Mouse (Mus musculus) cerebellum, adult 2 months (tissue): ENCODE measurements at regions not wholly inside any gene's neighbourhood (a gene's known extent, or its start where the extent isn't known, plus 50 kb on each side); places are given as distances from the start of the nearest gene placed in this dataset.
"Not testable (repeated sequence)": the region's sequence is repeated elsewhere in the genome, so short reads cannot be mapped to it uniquely, and the experiment has no call there.

Experiments used
- DNase-seq, 2 experiments: peaks; one replicate each; pipeline ENCODE4 v3.0.0; 2021
- H3K27ac ChIP-seq: fragments of 200-500 bp; 2 replicates; pipeline ENCODE4 v1.5.1; 2012; ENCODE audit warnings: low read length, control low read depth, inconsistent platforms; ENCODE audit not compliant: insufficient read depth
- H3K27me3 ChIP-seq: fragments of 200-500 bp; 2 replicates; pipeline ENCODE4 v1.6.1; 2012; ENCODE audit warnings: inconsistent platforms, mild to moderate bottlenecking, low read length, moderate library complexity; ENCODE audit not compliant: control insufficient read depth, insufficient read depth
- H3K4me1 ChIP-seq: fragments of 200-500 bp; 2 replicates; pipeline ENCODE4 v1.6.1; 2011; ENCODE audit warnings: low read length; ENCODE audit not compliant: control insufficient read depth, insufficient read depth
- H3K4me3 ChIP-seq: fragments of 200-500 bp; replicated peaks from 2 replicates; pipeline ENCODE3; 2011; ENCODE audit warnings: mild to moderate bottlenecking, low read depth, low read length, control low read depth; ENCODE audit not compliant: insufficient read depth
- CTCF ChIP-seq: fragments of 200-500 bp; IDR thresholded peaks from 2 replicates; pipeline ENCODE4 v1.5.1; 2011; ENCODE audit warnings: low read depth, mild to moderate bottlenecking, control low read depth, low read length, moderate library complexity, borderline replicate concordance; ENCODE audit not compliant: insufficient read depth
- POLR2A ChIP-seq: fragments of 200-500 bp; IDR thresholded peaks from 2 replicates; pipeline ENCODE4 v1.6.1; 2011; ENCODE audit warnings: low read length, control low read depth, borderline replicate concordance; ENCODE audit not compliant: insufficient read depth
- WGBS: fragments of 180-500 bp; shearing (Covaris S2); methylation state at CpG from one replicate; pipeline ENCODE4 v1.1.7; 2018; 5-methylcytosine and 5-hydroxymethylcytosine counted together

GRCm38 (mm10) chr9:104407559-104408376, 70.2 kb upstream of the Acpp start:
- Histone ChIP-seq H3K4me3 (no peak overlapping the region), H3K27me3 (no peaks in the 10 kb centered on the region; the same call in 1 of the 2 replicates), H3K27ac (no peak overlapping the region), H3K4me1 (no peaks in the 10 kb centered on the region)
- 19% methylated on average over 18 of the region's 18 CpGs for WGBS
- no peak for TF ChIP-seq CTCF
- no peak for TF ChIP-seq POLR2A
- DNase-seq: peak; percentile 3 to 10

- 56% methylated on average over 2 of the region's 2 CpGs for WGBS
- DNase-seq: no peak
- H3K27me3 ChIP-seq: no peaks in the 10 kb centered on the region; the same call in 1 of the 2 replicates
- no peak overlapping the region for H3K27ac ChIP-seq
- TF ChIP-seq CTCF (no peak), POLR2A (no peak)
- no peaks in the 10 kb centered on the region for H3K4me1 ChIP-seq
- no peak overlapping the region for H3K4me3 ChIP-seq
These were observed 69.5 kb upstream of the Acpp start for GRCm38 (mm10) chr9:104407011-104407410.

- WGBS: 79% methylated on average over 7 of the region's 7 CpGs
- H3K4me3 ChIP-seq: no peak overlapping the region
These were observed 68.9 kb upstream of the Acpp start for GRCm38 (mm10) chr9:104406491-104406890.

GRCm38 (mm10) chr9:104403863-104404262, 66.3 kb upstream of the Acpp start:
- Histone ChIP-seq H3K27ac (no peak overlapping the region), H3K4me1 (no peaks in the 10 kb centered on the region), H3K4me3 (no peak overlapping the region), H3K27me3 (no peaks in the 10 kb centered on the region; the same call in 1 of the 2 replicates)
- 33% methylated on average over 1 of the region's 1 CpGs for WGBS
- TF ChIP-seq POLR2A (no peak), CTCF (no peak)
- DNase-seq: no peak

More at GRCm38 (mm10) chr9:104406491-104406890, 68.9 kb upstream of the Acpp start:
- Histone ChIP-seq H3K27ac (no peak overlapping the region), H3K4me1 (no peaks in the 10 kb centered on the region), H3K27me3 (no peaks in the 10 kb centered on the region; the same call in 1 of the 2 replicates)
- no peak for DNase-seq
- no peak for TF ChIP-seq POLR2A

GRCm38 (mm10) chr9:104401673-104402072, 64.1 kb upstream of the Acpp start:
- no peaks in the 10 kb centered on the region for H3K4me1 ChIP-seq
- no peak for DNase-seq
- 81% methylated on average over 4 of the region's 4 CpGs for WGBS
- no peaks in the 10 kb centered on the region for H3K27me3 ChIP-seq
- no peak for TF ChIP-seq CTCF
- no peak for TF ChIP-seq POLR2A
- H3K27ac ChIP-seq: no peak overlapping the region
- H3K4me3 ChIP-seq: no peak overlapping the region

- Histone ChIP-seq H3K27me3 (no peaks in the 10 kb centered on the region), H3K4me1 (no peaks in the 10 kb centered on the region), H3K4me3 (no peak overlapping the region), H3K27ac (no peak overlapping the region)
- 90% methylated on average over 1 of the region's 1 CpGs for WGBS
- DNase-seq: no peak
- TF ChIP-seq POLR2A (no peak), CTCF (no peak)
These were observed 62.4 kb upstream of the Acpp start for GRCm38 (mm10) chr9:104399927-104400326.

- not testable (repeated sequence) for DNase-seq, H3K4me3 ChIP-seq, H3K27me3 ChIP-seq, H3K4me1 ChIP-seq, H3K27ac ChIP-seq
- WGBS: 77% methylated on average over 4 of the region's 4 CpGs
These were observed 60.9 kb upstream of the Acpp start for GRCm38 (mm10) chr9:104398484-104398883.

GRCm38 (mm10) chr9:104387805-104388204, 50.3 kb upstream of the Acpp start:
- H3K27ac ChIP-seq: no peak overlapping the region
- no peak for TF ChIP-seq POLR2A
- TF ChIP-seq CTCF: no peak
- H3K4me1 ChIP-seq: no peaks in the 10 kb centered on the region
- no peak overlapping the region for H3K4me3 ChIP-seq
- DNase-seq: no peak
- WGBS: 88% methylated on average over 7 of the region's 7 CpGs
- H3K27me3 ChIP-seq: no peaks in the 10 kb centered on the region
